Mouse (Mus musculus): ENCODE data around the gene Nolc1. TPM values are rescaled to one million over a fixed set of nuclear protein-coding genes. Genes with fewer than 3 reads are reported as not detected.
"Not testable (repeated sequence)": the region's sequence is repeated elsewhere in the genome, so short reads cannot be mapped to it uniquely, and the experiment has no call there.

Nolc1 gene
- total RNA-seq, 2 experiments from 2014 or later: 17.5 to 25.5 TPM

DNA sequence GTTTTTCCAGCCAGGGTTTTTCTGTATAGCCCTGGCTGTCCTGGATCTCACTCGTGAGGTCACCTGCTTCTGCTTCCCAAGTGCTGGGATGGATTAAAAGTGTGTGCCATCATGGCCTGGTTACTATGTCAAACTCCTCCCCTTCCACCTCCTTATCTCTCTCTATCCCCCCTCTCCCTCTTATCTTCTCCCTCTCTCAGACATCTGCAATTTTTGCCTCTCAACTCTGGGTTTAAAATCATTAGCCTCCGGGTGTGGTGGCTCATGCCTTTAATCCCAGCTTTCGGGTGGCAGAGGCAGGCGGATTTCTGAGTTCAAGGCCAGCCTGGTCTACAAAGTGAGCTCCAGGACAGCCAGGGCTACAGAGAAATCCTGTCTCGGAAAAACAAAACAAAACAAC is 1.4 kb upstream of the Nolc1 start:
- intact Hi-C loops (cut with DNase I; ENCODE audit: low total_unique reads): no loop called here
- DNase-seq: no peak

DNA sequence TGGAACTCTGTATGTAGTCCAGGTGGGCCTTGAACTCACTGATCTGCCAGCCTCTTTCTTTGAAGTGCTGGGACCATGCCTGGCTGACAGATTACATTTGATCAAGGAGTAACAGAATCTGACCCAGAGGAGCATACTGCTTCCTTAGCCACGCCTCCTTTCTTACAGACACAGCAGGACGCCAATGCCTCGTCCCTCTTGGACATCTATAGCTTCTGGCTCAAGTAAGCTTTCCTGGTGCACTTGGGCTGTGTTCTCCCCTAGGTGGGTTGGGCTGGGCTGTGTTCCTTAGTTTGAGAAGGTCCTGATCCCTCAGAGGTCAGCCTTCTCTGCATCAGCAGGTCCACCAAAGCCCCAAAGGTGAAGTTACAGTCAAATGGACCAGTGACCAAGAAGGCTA is 2.9 kb downstream of the Nolc1 start:
- intact Hi-C loops (cut with DNase I; ENCODE audit: low total_unique reads): no loop called here
- DNase-seq: no peak

- DNase-seq: no peak
- intact Hi-C loops (cut with DNase I; ENCODE audit: low total_unique reads): no loop called here
Observed at GRCm38 (mm10) chr19:46085185-46085584, 9.5 kb downstream of the Nolc1 start.

DNA sequence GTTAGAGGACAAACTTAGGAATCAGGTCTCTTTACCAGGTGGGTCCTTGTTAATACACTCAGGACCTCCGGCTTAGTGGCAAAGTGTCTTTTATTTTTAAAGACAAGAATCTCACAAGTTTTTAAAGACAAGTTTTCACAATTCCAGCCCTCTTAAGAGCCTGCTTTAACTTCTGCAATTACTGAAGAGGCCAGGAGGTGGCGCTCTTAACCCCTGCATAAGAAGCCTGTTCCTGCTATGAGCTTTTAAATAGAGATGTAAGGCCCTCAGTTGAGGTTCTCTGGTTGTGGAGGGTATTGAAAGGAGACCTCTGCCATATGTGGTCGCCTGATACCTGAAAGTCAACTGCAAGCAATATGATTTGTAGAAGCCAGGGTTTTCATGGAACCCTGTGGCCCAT is 10.7 kb downstream of the Nolc1 start:
- intact Hi-C loops (cut with DNase I; ENCODE audit: low total_unique reads): no loop called here
- DNase-seq: peak; percentile 40

DNA sequence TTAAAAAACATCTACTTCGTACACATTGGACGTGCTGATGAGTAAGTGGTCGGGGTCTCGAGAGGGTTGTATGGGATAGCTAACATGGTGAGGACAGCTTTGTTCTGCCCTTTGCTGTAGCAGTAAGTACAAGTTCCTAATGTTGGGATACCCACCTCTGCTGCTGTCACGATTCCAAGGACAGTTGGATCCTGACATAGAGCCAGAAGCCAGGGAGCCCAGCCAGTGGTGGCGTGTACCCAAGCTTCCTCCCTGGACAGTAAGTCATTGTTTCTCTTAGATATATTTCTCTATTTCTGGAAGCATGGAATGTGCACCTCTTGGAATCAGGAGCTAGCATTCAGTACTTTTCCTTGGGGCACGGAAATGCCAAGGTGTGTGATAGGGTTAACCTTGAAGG is 12.2 kb downstream of the Nolc1 start:
- intact Hi-C loops (cut with DNase I; ENCODE audit: low total_unique reads): no loop called here
- DNase-seq: no peak

DNA sequence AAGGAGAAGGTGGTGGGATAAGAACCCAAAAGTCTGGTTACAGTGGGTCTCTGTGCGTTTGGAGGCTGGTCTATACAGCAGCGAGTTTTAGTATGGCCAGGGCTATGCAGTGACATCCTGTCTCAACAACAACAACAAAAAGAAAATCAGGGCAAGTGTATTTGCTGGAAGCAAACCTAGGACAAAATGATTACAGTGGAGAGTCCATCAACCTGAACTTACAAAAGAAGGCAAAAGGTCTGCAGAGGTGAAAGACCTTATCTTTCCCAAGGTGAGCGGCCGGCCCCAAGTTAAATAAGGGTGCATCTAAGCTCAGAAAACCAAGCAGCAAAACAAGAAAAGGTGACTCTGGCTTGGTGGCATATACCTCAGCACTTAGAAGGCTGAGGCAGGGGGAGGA is 16.0 kb downstream of the Nolc1 start:
- DNase-seq: no peak
- intact Hi-C loops (cut with DNase I; ENCODE audit: low total_unique reads): no loop called here

GRCm38 (mm10) chr19:46094144-46094543 is 18.5 kb downstream of the Nolc1 start:
- intact Hi-C loops (cut with DNase I; ENCODE audit: low total_unique reads): no loop called here
- no peak for DNase-seq

DNA sequence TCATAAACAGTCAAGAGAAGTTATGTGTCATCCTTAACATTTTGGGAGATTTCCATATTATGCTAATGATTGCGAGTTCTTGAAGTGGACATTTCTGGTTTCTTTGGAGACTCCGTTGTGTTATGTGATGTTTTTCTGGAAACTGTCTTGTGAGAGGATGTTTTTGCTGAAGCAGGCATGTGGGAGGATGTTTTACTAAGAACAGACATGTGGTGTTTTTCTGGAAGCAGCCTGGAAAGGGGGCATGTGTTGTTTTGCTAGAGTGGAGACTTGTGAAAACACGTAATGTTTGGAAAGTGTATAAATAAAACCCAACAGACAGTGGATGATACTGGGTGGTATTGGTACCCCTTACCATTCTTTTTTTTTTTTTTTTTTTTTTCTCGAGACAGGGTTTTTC is 19.6 kb downstream of the Nolc1 start:
- no peak for DNase-seq
- intact Hi-C loops (cut with DNase I; ENCODE audit: low total_unique reads): no loop called here

DNA sequence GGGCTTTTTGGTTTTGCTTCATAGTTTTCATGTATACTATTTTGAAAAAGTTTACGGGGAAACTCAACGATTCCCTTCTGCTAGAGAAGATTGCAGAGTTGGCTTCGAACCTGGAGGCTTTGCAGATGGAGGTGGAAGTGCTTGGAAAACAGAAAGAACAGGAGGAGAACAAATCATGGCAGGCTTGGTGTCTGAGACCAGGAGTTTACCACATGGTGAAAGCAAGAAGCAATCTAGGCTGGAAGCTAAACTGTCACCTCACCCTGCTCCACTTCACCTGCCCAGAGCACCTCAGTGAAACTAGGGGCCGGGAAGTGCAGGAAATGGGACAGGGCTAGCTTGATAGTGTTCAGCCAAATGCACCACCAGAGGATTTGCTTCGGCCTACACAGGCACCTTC is 20.7 kb downstream of the Nolc1 start:
- intact Hi-C loops (cut with DNase I; ENCODE audit: low total_unique reads): no loop called here
- no peak for DNase-seq

GRCm38 (mm10) chr19:46099561-46099960 is 23.9 kb downstream of the Nolc1 start:
- intact Hi-C loops (cut with DNase I; ENCODE audit: low total_unique reads): no loop called here
- DNase-seq: no peak

- DNase-seq: no peak
- intact Hi-C loops (cut with DNase I; ENCODE audit: low total_unique reads): no loop called here
Observed at GRCm38 (mm10) chr19:46103437-46104186, 27.9 kb downstream of the Nolc1 start.

GRCm38 (mm10) chr19:46104187-46104557 is 28.5 kb downstream of the Nolc1 start:
- intact Hi-C loops (cut with DNase I; ENCODE audit: low total_unique reads): no loop called here
- DNase-seq: no peak

- DNase-seq: no peak
- intact Hi-C loops (cut with DNase I; ENCODE audit: low total_unique reads): no loop called here
Observed at GRCm38 (mm10) chr19:46110214-46110613, 34.6 kb downstream of the Nolc1 start.

DNA sequence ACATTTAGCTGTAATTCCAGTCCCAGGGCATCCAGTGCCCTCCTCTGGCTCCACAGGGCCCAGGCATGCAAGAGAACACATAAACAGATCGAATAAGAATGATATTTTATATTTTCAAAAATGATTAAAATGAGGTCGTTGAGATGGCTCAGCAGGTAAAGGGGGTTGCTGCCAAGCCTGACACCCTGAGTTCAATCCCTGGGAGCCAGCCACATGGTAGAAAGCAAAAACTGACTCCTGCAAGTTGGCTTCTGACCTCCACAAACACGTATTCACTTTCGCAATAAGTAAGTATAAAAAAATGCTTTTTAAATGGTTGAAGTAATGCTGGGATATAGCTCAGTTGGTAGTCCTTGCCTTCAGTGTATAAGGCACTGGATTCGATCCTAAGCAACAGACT is 35.1 kb downstream of the Nolc1 start:
- intact Hi-C loops (cut with DNase I; ENCODE audit: low total_unique reads): no loop called here

DNA sequence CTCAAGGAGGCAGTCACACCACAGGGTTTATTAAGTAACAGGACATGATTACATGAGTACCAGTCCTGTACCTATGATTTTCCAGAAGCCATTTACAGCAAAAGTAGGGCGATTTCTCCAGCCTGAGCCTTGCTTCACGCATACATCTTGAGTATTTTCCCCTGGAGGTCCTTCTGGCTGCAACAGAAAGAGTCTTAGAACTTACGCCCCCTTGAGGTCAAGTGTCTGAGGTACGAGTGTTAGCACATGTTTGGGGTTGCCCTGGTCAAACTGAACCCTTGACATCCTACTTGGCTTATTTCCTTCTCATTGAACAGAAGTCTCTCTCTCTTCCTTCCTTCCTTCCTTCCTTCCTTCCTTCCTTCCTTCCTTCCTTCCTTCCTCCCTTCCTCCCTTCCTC is 39.0 kb downstream of the Nolc1 start:
- intact Hi-C loops (cut with DNase I; ENCODE audit: low total_unique reads): no loop called here
- no peak for DNase-seq

More for the DNA sequence above, 35.1 kb downstream of the Nolc1 start:
- no peak for DNase-seq

DNA sequence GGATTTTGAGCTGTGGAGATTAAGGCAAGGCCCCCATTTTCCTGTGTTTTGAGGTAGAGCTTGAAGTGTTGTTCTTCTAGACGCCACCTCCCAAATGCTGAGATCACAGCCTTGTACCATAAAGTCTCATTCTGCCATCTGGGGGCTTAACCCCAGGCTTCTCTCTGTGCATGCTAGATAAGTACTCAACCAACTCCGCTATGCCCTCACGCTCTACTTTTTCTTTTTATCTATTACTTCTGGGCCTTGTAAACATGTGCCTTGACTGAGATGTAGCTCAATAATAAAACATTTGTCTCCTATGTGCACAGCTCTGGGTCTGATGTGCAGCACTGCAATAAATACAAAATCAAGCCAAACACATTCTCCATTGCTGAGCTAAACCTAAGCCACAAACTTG is 43.8 kb downstream of the Nolc1 start:
- no peak for DNase-seq
- intact Hi-C loops (cut with DNase I; ENCODE audit: low total_unique reads): no loop called here

- no peak for DNase-seq
- intact Hi-C loops (cut with DNase I; ENCODE audit: low total_unique reads): no loop called here
Observed at GRCm38 (mm10) chr19:46120872-46121271, 45.2 kb downstream of the Nolc1 start.

- intact Hi-C loops (cut with DNase I; ENCODE audit: low total_unique reads): no loop called here
- no peak for DNase-seq
Observed at GRCm38 (mm10) chr19:46123876-46124275, 48.2 kb downstream of the Nolc1 start.

DNA sequence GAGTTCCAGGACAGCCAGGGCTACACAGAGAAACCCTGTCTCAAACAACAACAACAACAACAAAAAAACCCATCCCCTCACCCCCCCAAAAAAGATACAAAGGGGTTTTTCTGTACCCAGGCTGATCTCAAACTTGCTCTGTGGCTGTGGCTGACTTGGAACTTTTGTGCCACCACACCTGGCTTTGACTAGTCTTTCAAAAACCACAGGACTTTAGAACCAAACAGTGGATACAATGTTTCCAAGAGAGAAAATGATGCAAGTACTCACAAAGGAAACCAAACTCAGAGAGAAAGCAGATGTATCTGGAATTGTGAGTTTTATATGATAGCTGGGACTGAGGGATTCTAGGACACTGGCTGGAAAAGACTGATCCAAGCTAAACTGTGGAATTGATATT is 49.0 kb downstream of the Nolc1 start:
- intact Hi-C loops (cut with DNase I; ENCODE audit: low total_unique reads): no loop called here
- no peak for DNase-seq

DNA sequence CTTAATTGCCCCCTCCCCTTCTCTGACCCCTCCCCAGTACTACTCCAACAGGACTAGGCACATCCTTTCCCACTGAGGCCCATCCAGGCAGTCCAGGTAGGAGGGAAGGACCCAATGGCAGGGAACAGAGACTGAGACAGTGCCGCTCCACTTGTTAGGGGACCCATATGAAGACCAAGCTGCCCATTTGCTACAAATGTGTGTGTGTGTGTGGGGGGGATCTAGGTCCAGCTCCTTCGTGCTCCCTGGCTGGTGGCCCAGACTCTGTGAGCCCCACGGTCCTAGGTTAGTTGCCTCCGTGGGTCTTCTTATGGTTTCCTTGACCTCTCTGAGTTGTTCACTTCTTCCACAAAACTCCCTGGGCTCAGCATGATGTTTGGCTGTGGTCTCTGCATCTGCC is 50.6 kb downstream of the Nolc1 start:
- intact Hi-C loops (cut with DNase I; ENCODE audit: low total_unique reads): no loop called here

DNA sequence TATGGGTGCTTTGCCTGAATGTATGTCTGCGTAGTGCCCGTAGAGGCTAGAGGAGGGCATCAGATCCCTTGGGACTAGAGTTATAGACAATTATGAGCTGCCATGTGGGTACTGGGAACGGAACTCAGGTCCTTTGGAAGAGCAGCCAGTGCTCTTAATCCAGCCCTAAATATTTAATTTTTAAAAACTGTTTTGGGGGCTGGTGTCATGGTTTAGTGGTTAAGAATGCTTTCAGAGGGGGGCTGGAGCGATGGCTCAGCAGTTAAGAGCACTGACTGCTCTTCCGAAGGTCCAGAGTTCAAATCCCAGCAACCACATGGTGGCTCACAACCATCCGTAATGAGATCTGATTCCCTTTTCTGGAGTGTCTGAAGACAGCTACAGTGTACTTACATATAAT is 54.1 kb downstream of the Nolc1 start:
- DNase-seq; intact Hi-C loops (cut with DNase I; ENCODE audit: low total_unique reads): not testable (repeated sequence)

More for the DNA sequence above, 50.6 kb downstream of the Nolc1 start:
- DNase-seq: no peak

DNA sequence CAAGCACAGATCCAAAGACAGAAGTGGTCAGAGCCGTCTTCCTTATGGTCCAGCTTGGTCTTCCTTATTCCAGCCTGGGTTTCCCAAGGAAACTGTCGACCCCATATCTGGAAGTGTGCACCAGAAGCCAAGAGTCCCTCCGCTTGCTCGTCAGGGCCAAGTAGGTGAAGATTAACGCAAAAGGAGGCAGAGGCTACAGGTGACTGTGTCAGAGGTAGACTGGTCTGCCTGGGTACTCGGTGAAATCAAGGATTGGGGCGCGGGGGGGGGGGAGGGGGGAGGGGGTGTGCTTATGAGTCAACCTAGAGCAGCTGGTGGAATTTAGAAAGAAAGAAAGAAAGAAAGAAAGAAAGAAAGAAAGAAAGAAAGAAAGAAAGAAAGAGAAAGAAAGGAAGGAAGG is 55.6 kb downstream of the Nolc1 start:
- intact Hi-C loops (cut with DNase I; ENCODE audit: low total_unique reads): no loop called here
- DNase-seq: no peak

Data from gastrocnemius, postnatal 14 days (tissue).